Mouse (Mus musculus): ENCODE results near the gene Agap1. TPM values are rescaled to one million over a fixed set of nuclear protein-coding genes. Genes with fewer than 3 reads are reported as not detected.

The Agap1 gene
- polyA plus RNA-seq, 1 experiment: 30.0 TPM

DNA sequence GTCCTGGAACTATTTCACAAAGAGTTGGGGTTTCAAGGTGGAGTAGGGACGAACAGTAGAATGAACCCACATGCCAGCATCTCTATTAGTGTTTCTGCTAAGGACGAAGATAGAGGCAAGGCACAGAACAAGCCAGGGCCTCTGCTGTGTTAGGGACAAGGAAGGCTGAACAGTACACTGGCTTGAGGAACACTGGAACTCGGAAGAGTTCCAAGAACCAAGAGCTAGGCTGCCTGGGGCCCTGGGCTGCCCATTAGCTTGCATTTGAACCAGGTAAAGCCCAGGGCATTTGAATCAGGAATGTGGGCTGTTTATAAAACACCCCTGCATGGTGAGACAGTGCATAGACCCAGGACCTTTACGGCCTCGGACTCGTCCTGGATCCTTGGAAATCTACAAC, 940 bp upstream of the Agap1 start:
- peaks cover 26% of the 10 kb centered on the region for H3K4me1 ChIP-seq (ENCODE audit: control insufficient read depth, insufficient read depth, low read length)
- no peak overlapping the region for H3K27ac ChIP-seq (ENCODE audit: insufficient read depth, low read depth, low read length)
- H3K4me3 ChIP-seq (ENCODE audit: insufficient read depth, low read depth, low read length): 0 out of 2 replicates have a peak overlapping the region, but pooled peaks have one; percentile 98
- WGBS: 34% methylated on average over 6 of the region's 6 CpGs
- TF ChIP-seq CTCF (IDR thresholded peaks at IDR 0.05; ENCODE audit: insufficient read depth, low read depth, low read length): no peak

DNA sequence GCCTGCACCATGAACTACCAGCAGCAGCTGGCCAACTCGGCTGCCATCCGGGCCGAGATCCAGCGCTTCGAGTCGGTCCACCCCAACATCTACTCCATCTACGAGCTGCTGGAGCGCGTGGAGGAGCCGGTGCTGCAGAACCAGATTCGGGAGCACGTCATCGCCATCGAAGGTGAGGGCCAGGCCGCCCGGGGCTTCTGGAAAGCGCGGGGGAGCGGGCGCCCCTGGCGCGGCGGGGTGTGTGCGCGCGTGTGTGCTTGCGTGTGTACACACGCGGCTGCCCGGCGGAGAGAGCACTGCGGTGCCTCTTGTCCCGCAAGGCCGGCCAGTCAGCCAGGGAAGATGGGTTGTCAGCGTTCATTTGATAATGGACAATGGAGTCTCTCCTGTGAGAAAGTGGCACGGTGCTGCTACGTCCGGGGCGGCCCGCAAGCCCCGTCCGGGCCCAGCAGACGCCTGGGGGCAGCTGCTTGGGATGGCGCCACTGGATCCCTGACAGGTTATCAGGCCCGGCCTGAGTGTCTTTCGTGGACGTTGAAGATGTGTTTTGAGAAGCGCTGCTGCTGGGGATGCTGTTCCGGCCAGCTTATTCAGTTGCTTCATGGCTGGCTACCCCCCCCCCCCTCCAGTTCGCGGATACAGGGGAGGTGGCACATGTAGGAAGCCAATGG, 950 bp downstream of the Agap1 start:
- TF ChIP-seq POLR2A (IDR thresholded peaks at IDR 0.05; ENCODE audit: insufficient read depth, low read depth, low read length) (no peak), CTCF (IDR thresholded peaks at IDR 0.05; ENCODE audit: insufficient read depth, low read depth, low read length) (no peak)
- H3K27ac ChIP-seq (ENCODE audit: insufficient read depth, low read depth, low read length): no peak overlapping the region

DNA sequence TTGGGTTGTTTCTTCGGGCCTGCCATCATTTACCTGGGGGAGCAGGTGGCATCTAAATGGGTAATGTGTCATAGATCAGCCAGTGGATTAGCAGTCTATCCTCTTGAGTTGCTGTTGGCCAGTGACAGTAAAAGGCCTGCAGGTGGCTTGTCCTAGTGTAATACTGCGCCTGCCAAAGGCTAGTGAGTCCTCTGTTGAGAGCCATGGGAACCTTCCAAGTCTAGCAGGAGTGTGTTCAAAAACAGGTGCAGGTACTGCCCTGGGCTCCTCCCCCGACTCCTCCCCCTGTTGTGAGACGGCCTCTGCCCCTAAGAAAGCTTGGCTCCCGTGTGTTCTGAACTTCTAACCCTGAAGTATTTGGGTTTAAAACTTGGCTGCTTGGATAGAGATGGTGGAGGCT, 1.9 kb downstream of the Agap1 start:
- Histone ChIP-seq H3K27ac (ENCODE audit: insufficient read depth, low read depth, low read length) (no peak overlapping the region), H3K4me3 (ENCODE audit: insufficient read depth, low read depth, low read length) (peak overlapping the region; percentile 98), H3K4me1 (ENCODE audit: control insufficient read depth, insufficient read depth, low read length) (peaks cover 35% of the 10 kb centered on the region)
- no peak for TF ChIP-seq CTCF (IDR thresholded peaks at IDR 0.05; ENCODE audit: insufficient read depth, low read depth, low read length)
- TF ChIP-seq POLR2A (IDR thresholded peaks at IDR 0.05; ENCODE audit: insufficient read depth, low read depth, low read length): no peak
- WGBS: 38% methylated on average over 5 of the region's 5 CpGs

More for the DNA sequence above, 950 bp downstream of the Agap1 start:
- under 1% methylated on average over 51 of the region's 51 CpGs for WGBS
- Histone ChIP-seq H3K4me1 (ENCODE audit: control insufficient read depth, insufficient read depth, low read length) (peaks cover 35% of the 10 kb centered on the region), H3K4me3 (ENCODE audit: insufficient read depth, low read depth, low read length) (peak overlapping the region; percentile 98)

DNA sequence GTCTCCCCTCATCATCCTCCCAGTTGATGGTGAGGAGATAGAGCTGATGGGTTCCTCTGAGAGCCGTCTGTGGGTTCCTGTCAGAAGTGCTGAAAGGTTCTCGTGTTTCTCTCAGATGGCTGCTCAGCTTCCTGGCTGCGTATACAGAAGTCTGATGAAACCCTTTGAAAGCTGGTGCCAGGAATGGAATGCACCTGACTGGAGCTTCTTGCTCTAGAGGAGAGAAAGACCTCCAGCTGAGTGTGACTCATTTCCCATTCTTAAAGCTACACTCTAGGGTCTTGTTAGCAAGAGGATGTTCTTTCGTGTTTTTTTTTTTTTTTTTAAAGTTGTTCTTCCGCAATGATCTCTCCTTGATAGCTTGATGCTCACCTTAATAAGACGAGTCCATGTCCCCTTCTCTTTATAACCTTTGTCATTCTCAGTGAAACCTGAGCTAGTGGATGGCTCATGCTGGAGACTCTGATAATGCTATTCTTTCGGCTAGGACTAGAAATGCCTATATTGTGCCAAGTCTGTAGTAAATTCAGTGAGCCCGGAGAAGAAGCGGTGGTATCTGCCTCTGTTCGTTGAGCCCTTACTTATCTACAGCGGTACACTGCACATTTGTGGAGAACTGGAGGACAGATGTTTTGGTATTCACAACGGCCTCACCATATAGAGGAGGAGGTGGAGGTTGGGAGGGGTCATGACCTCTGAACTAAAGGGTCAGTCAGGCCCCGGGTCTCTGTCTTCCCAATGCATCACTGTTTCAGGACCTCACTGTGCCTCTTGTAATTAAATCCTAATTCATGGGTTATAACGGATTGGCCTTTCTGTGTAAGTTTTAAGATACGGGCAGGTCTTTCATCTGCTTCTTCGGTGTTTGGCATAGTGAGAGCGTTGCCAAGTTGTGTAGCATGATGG, 2.8 kb downstream of the Agap1 start:
- 54% methylated on average over 17 of the region's 17 CpGs for WGBS
- no peak for TF ChIP-seq CTCF (IDR thresholded peaks at IDR 0.05; ENCODE audit: insufficient read depth, low read depth, low read length)
- TF ChIP-seq POLR2A (IDR thresholded peaks at IDR 0.05; ENCODE audit: insufficient read depth, low read depth, low read length): no peak
- Histone ChIP-seq H3K4me3 (ENCODE audit: insufficient read depth, low read depth, low read length) (peak overlapping the region; percentile 25), H3K4me1 (ENCODE audit: control insufficient read depth, insufficient read depth, low read length) (peaks cover 37% of the 10 kb centered on the region), H3K27ac (ENCODE audit: insufficient read depth, low read depth, low read length) (no peak overlapping the region)

DNA sequence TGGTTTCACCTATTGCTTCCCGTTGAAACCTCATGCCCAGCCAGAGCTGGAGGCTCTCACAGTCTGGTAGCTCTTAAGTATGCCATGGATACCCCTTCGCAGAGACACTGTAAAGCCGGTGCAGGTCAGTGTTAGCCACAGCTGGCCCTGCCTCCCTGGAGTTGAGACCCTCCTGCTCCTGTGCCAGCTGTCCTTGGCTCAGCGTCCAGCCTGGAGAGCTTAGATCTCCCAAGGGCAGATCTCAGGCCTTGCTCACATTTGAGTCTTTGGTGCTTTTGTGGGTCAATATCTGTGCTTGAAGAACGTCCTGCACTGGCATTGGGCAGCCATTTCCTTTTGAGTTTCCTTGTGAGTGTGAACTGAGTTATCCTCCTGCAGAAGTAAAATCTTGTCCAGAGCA, 7.3 kb downstream of the Agap1 start:
- TF ChIP-seq CTCF (IDR thresholded peaks at IDR 0.05; ENCODE audit: insufficient read depth, low read depth, low read length) (no peak), POLR2A (IDR thresholded peaks at IDR 0.05; ENCODE audit: insufficient read depth, low read depth, low read length) (no peak)
- Histone ChIP-seq H3K27ac (ENCODE audit: insufficient read depth, low read depth, low read length) (no peak overlapping the region), H3K4me3 (ENCODE audit: insufficient read depth, low read depth, low read length) (no peak overlapping the region), H3K4me1 (ENCODE audit: control insufficient read depth, insufficient read depth, low read length) (peaks cover 38% of the 10 kb centered on the region)
- 87% methylated on average over 5 of the region's 5 CpGs for WGBS

DNA sequence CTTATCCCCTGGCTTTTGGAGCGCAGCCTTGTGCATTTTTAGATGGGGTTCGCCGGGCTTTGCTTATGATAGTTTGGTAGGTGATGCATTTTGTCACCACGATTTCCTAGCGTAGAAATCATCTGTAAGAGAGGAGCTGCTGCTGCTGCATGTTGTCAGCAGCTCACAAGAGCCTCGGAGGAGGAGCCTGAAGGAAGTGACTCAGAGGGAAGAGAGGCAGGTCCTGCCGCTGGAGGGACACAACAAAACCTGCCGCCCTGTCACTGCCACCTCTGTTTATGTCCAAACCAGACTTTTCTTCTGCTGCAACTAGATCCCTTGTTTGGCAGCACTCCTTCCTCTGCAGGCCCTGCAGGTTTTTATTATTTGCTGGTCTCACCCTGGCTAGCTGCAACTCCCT, 8.5 kb downstream of the Agap1 start:
- peaks cover 42% of the 10 kb centered on the region for H3K4me1 ChIP-seq (ENCODE audit: control insufficient read depth, insufficient read depth, low read length)
- TF ChIP-seq CTCF (IDR thresholded peaks at IDR 0.05; ENCODE audit: insufficient read depth, low read depth, low read length) (no peak), POLR2A (IDR thresholded peaks at IDR 0.05; ENCODE audit: insufficient read depth, low read depth, low read length) (no peak)
- H3K4me3 ChIP-seq (ENCODE audit: insufficient read depth, low read depth, low read length): no peak overlapping the region
- WGBS: 26% methylated on average over 8 of the region's 8 CpGs
- H3K27ac ChIP-seq (ENCODE audit: insufficient read depth, low read depth, low read length): no peak overlapping the region

DNA sequence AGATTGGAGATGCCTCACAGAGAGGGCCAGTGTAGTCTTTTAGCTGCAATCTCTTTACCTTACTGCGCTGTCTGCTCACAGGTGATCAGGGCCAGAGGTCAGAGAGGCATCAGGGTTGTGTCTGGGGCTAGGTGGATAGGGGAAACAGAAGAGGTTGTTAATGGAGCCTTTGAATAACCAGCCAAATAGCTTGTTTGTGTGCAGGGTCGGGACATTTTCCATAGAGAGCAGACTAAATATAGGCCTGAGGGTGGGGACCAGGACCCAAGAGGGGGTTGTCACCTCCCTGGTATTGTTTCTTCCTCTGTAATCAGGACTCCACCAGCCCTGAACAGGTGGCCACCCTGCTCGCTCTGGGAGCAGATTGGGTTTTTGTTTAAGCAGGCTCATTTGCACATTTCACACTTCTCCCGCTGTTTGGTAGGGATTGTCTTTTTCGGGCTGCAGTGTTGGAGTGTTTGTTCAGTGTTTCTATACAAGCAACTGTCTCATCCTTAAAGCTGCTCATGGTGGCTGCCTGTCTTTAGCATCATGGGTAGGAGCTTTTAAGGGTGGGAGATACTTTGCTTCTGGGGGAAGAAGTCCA, 10.9 kb downstream of the Agap1 start:
- Histone ChIP-seq H3K27ac (ENCODE audit: insufficient read depth, low read depth, low read length) (no peak overlapping the region), H3K4me1 (ENCODE audit: control insufficient read depth, insufficient read depth, low read length) (peaks cover 34% of the 10 kb centered on the region), H3K4me3 (ENCODE audit: insufficient read depth, low read depth, low read length) (no peak overlapping the region)
- no peak for TF ChIP-seq CTCF (IDR thresholded peaks at IDR 0.05; ENCODE audit: insufficient read depth, low read depth, low read length)
- 46% methylated on average over 5 of the region's 5 CpGs for WGBS

DNA sequence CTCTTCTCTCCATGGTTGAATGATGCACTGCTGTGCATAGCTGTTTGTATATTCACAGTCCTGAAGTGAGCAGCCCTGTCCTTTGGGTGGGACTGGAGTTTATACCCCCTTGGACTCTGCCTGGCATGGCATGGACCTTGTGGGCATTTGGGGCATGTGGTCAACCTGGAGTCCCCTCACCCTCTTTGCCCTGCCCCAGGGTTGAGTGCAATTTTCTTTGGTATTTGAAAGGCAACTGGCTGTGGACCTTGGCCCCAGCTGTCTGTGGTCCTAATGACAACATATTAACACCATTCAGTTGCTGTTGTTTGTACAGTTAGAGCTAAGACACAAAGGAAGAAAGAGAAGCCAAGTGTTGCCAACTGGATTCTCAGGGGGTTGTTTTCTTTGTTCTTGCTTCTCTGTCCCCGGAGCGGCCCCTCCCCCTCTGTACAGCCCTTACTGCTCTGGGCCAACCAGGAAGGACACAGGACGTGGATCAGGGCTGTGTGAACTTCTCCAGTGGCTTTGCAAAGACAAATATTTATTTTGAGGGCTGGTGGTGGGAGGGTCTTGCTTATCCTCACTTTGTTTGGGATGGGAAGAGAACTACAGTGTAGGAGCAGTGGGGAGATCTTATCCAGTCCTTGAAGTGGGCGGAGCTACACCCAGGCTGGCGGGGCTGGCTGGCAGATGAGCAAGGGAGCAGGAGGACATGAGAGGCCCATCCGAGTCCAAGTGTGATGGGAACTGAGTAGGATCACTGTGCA, 12.9 kb downstream of the Agap1 start:
- 60% methylated on average over 6 of the region's 6 CpGs for WGBS
- Histone ChIP-seq H3K4me1 (ENCODE audit: control insufficient read depth, insufficient read depth, low read length) (peaks cover 46% of the 10 kb centered on the region), H3K4me3 (ENCODE audit: insufficient read depth, low read depth, low read length) (no peak overlapping the region), H3K27ac (ENCODE audit: insufficient read depth, low read depth, low read length) (no peak overlapping the region)
- TF ChIP-seq POLR2A (IDR thresholded peaks at IDR 0.05; ENCODE audit: insufficient read depth, low read depth, low read length) (no peak), CTCF (IDR thresholded peaks at IDR 0.05; ENCODE audit: insufficient read depth, low read depth, low read length) (no peak)
